Mouse (Mus musculus): ENCODE measurements around the gene Slc26a11. TPM values are rescaled to one million over a fixed set of nuclear protein-coding genes. Genes with fewer than 3 reads are reported as not detected.
A peak's percentile ranks its signal among the peaks of the same experiment; 100 is the strongest.

Slc26a11 gene
- polyA plus RNA-seq, 1 experiment: 21.7 TPM

GRCm38 (mm10) chr11:119407381-119407780 lies 52.0 kb downstream of the Slc26a11 start:
- Histone ChIP-seq H3K27me3 (ENCODE audit: control insufficient read depth, insufficient read depth, low read length) (no peaks in the 10 kb centered on the region), H3K36me3 (ENCODE audit: control insufficient read depth, insufficient read depth, low read length) (peaks cover 28% of the 10 kb centered on the region), H3K4me3 (ENCODE audit: control insufficient read depth, insufficient read depth, low read length) (no peak overlapping the region), H3K4me1 (replicated peaks; ENCODE audit: control insufficient read depth, insufficient read depth, low read length) (no peaks in the 10 kb centered on the region), H3K27ac (ENCODE audit: control insufficient read depth, insufficient read depth, low read length) (no peak overlapping the region)
- 99% methylated on average over 6 of the region's 6 CpGs for WGBS
- no peak for DNase-seq
- TF ChIP-seq POLR2A (IDR thresholded peaks at IDR 0.05; ENCODE audit: control insufficient read depth, extremely low read depth, insufficient read depth, low read length, poor library complexity) (no peak), CTCF (IDR thresholded peaks at IDR 0.05; ENCODE audit: borderline replicate concordance, control insufficient read depth, extremely low read depth, insufficient read depth, low read length, poor library complexity) (no peak)

- H3K27ac ChIP-seq (ENCODE audit: control insufficient read depth, insufficient read depth, low read length): no peak overlapping the region
- no peaks in the 10 kb centered on the region for H3K27me3 ChIP-seq (ENCODE audit: control insufficient read depth, insufficient read depth, low read length)
- peaks cover 28% of the 10 kb centered on the region for H3K36me3 ChIP-seq (ENCODE audit: control insufficient read depth, insufficient read depth, low read length)
- DNase-seq: no peak
- H3K4me3 ChIP-seq (ENCODE audit: control insufficient read depth, insufficient read depth, low read length): no peak overlapping the region
- WGBS: 70% methylated on average over 5 of the region's 5 CpGs
- H3K4me1 ChIP-seq (replicated peaks; ENCODE audit: control insufficient read depth, insufficient read depth, low read length): no peaks in the 10 kb centered on the region
- no peak for TF ChIP-seq CTCF (IDR thresholded peaks at IDR 0.05; ENCODE audit: borderline replicate concordance, control insufficient read depth, extremely low read depth, insufficient read depth, low read length, poor library complexity)
- TF ChIP-seq POLR2A (IDR thresholded peaks at IDR 0.05; ENCODE audit: control insufficient read depth, extremely low read depth, insufficient read depth, low read length, poor library complexity): no peak
Observed at GRCm38 (mm10) chr11:119407977-119408376, 52.6 kb downstream of the Slc26a11 start.

- Histone ChIP-seq H3K27ac (ENCODE audit: control insufficient read depth, insufficient read depth, low read length) (no peak overlapping the region), H3K36me3 (ENCODE audit: control insufficient read depth, insufficient read depth, low read length) (peaks cover 27% of the 10 kb centered on the region; the same call in 1 of the 2 replicates), H3K4me1 (replicated peaks; ENCODE audit: control insufficient read depth, insufficient read depth, low read length) (peaks cover 18% of the 10 kb centered on the region), H3K27me3 (ENCODE audit: control insufficient read depth, insufficient read depth, low read length) (no peaks in the 10 kb centered on the region), H3K4me3 (ENCODE audit: control insufficient read depth, insufficient read depth, low read length) (no peak overlapping the region)
- WGBS: 35% methylated on average over 16 of the region's 16 CpGs
- no peak for TF ChIP-seq POLR2A (IDR thresholded peaks at IDR 0.05; ENCODE audit: control insufficient read depth, extremely low read depth, insufficient read depth, low read length, poor library complexity)
- TF ChIP-seq CTCF (IDR thresholded peaks at IDR 0.05; ENCODE audit: borderline replicate concordance, control insufficient read depth, extremely low read depth, insufficient read depth, low read length, poor library complexity): no peak
- no peak for DNase-seq
Observed at GRCm38 (mm10) chr11:119419327-119420118, 64.2 kb downstream of the Slc26a11 start.

GRCm38 (mm10) chr11:119420426-119420825 lies 65.1 kb downstream of the Slc26a11 start:
- Histone ChIP-seq H3K27ac (ENCODE audit: control insufficient read depth, insufficient read depth, low read length) (peak overlapping the region; percentile 58; the same call in 1 of the 2 replicates), H3K4me1 (replicated peaks; ENCODE audit: control insufficient read depth, insufficient read depth, low read length) (peaks cover 18% of the 10 kb centered on the region)

GRCm38 (mm10) chr11:119427431-119427830 lies 72.1 kb downstream of the Slc26a11 start:
- TF ChIP-seq POLR2A (IDR thresholded peaks at IDR 0.05; ENCODE audit: control insufficient read depth, extremely low read depth, insufficient read depth, low read length, poor library complexity): no peak
- Histone ChIP-seq H3K4me1 (replicated peaks; ENCODE audit: control insufficient read depth, insufficient read depth, low read length) (peaks cover 16% of the 10 kb centered on the region), H3K27ac (ENCODE audit: control insufficient read depth, insufficient read depth, low read length) (peak overlapping the region; percentile 92), H3K4me3 (ENCODE audit: control insufficient read depth, insufficient read depth, low read length) (no peak overlapping the region), H3K36me3 (ENCODE audit: control insufficient read depth, insufficient read depth, low read length) (peaks cover 9% of the 10 kb centered on the region; the same call in 1 of the 2 replicates), H3K27me3 (ENCODE audit: control insufficient read depth, insufficient read depth, low read length) (no peaks in the 10 kb centered on the region)
- WGBS: 44% methylated on average over 6 of the region's 6 CpGs
- peak; percentile 31 for DNase-seq

More at GRCm38 (mm10) chr11:119420426-119420825, 65.1 kb downstream of the Slc26a11 start:
- H3K36me3 ChIP-seq (ENCODE audit: control insufficient read depth, insufficient read depth, low read length): peaks cover 23% of the 10 kb centered on the region; the same call in 1 of the 2 replicates
- TF ChIP-seq CTCF (IDR thresholded peaks at IDR 0.05; ENCODE audit: borderline replicate concordance, control insufficient read depth, extremely low read depth, insufficient read depth, low read length, poor library complexity) (no peak), POLR2A (IDR thresholded peaks at IDR 0.05; ENCODE audit: control insufficient read depth, extremely low read depth, insufficient read depth, low read length, poor library complexity) (no peak)
- DNase-seq: no peak
- H3K27me3 ChIP-seq (ENCODE audit: control insufficient read depth, insufficient read depth, low read length): no peaks in the 10 kb centered on the region
- no peak overlapping the region for H3K4me3 ChIP-seq (ENCODE audit: control insufficient read depth, insufficient read depth, low read length)
- WGBS: 46% methylated on average over 5 of the region's 5 CpGs

- DNase-seq: peak; percentile 32
- H3K27ac ChIP-seq (ENCODE audit: control insufficient read depth, insufficient read depth, low read length): peak overlapping the region; percentile 92
- peaks cover 16% of the 10 kb centered on the region for H3K4me1 ChIP-seq (replicated peaks; ENCODE audit: control insufficient read depth, insufficient read depth, low read length)
- WGBS: 86% methylated on average over 5 of the region's 5 CpGs
- H3K36me3 ChIP-seq (ENCODE audit: control insufficient read depth, insufficient read depth, low read length): peaks cover 6% of the 10 kb centered on the region; the same call in 1 of the 2 replicates
- TF ChIP-seq CTCF (IDR thresholded peaks at IDR 0.05; ENCODE audit: borderline replicate concordance, control insufficient read depth, extremely low read depth, insufficient read depth, low read length, poor library complexity) (no peak), POLR2A (IDR thresholded peaks at IDR 0.05; ENCODE audit: control insufficient read depth, extremely low read depth, insufficient read depth, low read length, poor library complexity) (no peak)
- H3K27me3 ChIP-seq (ENCODE audit: control insufficient read depth, insufficient read depth, low read length): no peaks in the 10 kb centered on the region
- no peak overlapping the region for H3K4me3 ChIP-seq (ENCODE audit: control insufficient read depth, insufficient read depth, low read length)
Observed at GRCm38 (mm10) chr11:119427986-119428385, 72.6 kb downstream of the Slc26a11 start.

Measured in thymus, adult 2 months (tissue).